Mouse (Mus musculus): ENCODE measurements around the gene Nxpe5.
A peak's percentile ranks its signal among the peaks of the same experiment; 100 is the strongest.

Gene Nxpe5

GRCm38 (mm10) chr5:138251144-138251543 is 25.4 kb downstream of the Nxpe5 start:
- DNase-seq (ENCODE audit: low read depth in 2 of 2, low spot score in 2 of 2) = no peak

- no peak for DNase-seq (ENCODE audit: low read depth in 2 of 2, low spot score in 2 of 2)
Measured at GRCm38 (mm10) chr5:138253061-138253460, 27.4 kb downstream of the Nxpe5 start.

- DNase-seq (ENCODE audit: low read depth in 2 of 2, low spot score in 2 of 2) = peak; percentile 87 to 89
Measured at GRCm38 (mm10) chr5:138255353-138256093, 29.8 kb downstream of the Nxpe5 start, which contains the start of gene Lamtor4. Gene Lamtor4, plus strand, starts transcription at chr5:138255482.

GRCm38 (mm10) chr5:138256094-138256467 is 30.4 kb downstream of the Nxpe5 start:
- no peak for DNase-seq (ENCODE audit: low read depth in 2 of 2, low spot score in 2 of 2)

- peak in 1 of 2 experiments; percentile 39 for DNase-seq (ENCODE audit: low read depth in 2 of 2, low spot score in 2 of 2)
Measured at GRCm38 (mm10) chr5:138256966-138257584, 31.4 kb downstream of the Nxpe5 start.

GRCm38 (mm10) chr5:138257585-138257978 is 31.9 kb downstream of the Nxpe5 start:
- DNase-seq (ENCODE audit: low read depth in 2 of 2, low spot score in 2 of 2) = no peak

GRCm38 (mm10) chr5:138258078-138258477 is 32.4 kb downstream of the Nxpe5 start:
- no peak for DNase-seq (ENCODE audit: low read depth in 2 of 2, low spot score in 2 of 2)

- no peak for DNase-seq (ENCODE audit: low read depth in 2 of 2, low spot score in 2 of 2)
Measured at GRCm38 (mm10) chr5:138258542-138258941, 32.8 kb downstream of the Nxpe5 start.

- DNase-seq (ENCODE audit: low read depth in 2 of 2, low spot score in 2 of 2) = no peak
Measured at GRCm38 (mm10) chr5:138258993-138259392, 33.3 kb downstream of the Nxpe5 start.

- no peak for DNase-seq (ENCODE audit: low read depth in 2 of 2, low spot score in 2 of 2)
Measured at GRCm38 (mm10) chr5:138260051-138260450, 34.4 kb downstream of the Nxpe5 start.

GRCm38 (mm10) chr5:138260834-138261233 is 35.1 kb downstream of the Nxpe5 start:
- DNase-seq (ENCODE audit: low read depth in 2 of 2, low spot score in 2 of 2) = no peak

- no peak for DNase-seq (ENCODE audit: low read depth in 2 of 2, low spot score in 2 of 2)
Measured at GRCm38 (mm10) chr5:138262001-138262400, 36.3 kb downstream of the Nxpe5 start.

GRCm38 (mm10) chr5:138262582-138263240 is 37.0 kb downstream of the Nxpe5 start:
- DNase-seq (ENCODE audit: low read depth in 2 of 2, low spot score in 2 of 2) = no peak

GRCm38 (mm10) chr5:138263260-138264206 is 37.8 kb downstream of the Nxpe5 start, which contains the start of gene BC037034:
Gene BC037034, minus strand, starts transcription at chr5:138264033.
- DNase-seq (ENCODE audit: low read depth in 2 of 2, low spot score in 2 of 2) = peak; percentile 81 to 88

GRCm38 (mm10) chr5:138264207-138264578 is 38.5 kb downstream of the Nxpe5 start:
- no peak for DNase-seq (ENCODE audit: low read depth in 2 of 2, low spot score in 2 of 2)

GRCm38 (mm10) chr5:138265712-138266111 is 40.0 kb downstream of the Nxpe5 start:
- DNase-seq (ENCODE audit: low read depth in 2 of 2, low spot score in 2 of 2) = no peak

GRCm38 (mm10) chr5:138267114-138267513 is 41.4 kb downstream of the Nxpe5 start:
- DNase-seq (ENCODE audit: low read depth in 2 of 2, low spot score in 2 of 2) = no peak

GRCm38 (mm10) chr5:138268980-138269379 is 43.3 kb downstream of the Nxpe5 start:
- no peak for DNase-seq (ENCODE audit: low read depth in 2 of 2, low spot score in 2 of 2)

- DNase-seq (ENCODE audit: low read depth in 2 of 2, low spot score in 2 of 2) = no peak
Measured at GRCm38 (mm10) chr5:138271232-138271631, 45.5 kb downstream of the Nxpe5 start.

- DNase-seq (ENCODE audit: low read depth in 2 of 2, low spot score in 2 of 2) = no peak
Measured at GRCm38 (mm10) chr5:138272409-138272923, 46.8 kb downstream of the Nxpe5 start, which contains the start of gene Gal3st4. Gene Gal3st4, minus strand, starts transcription at chr5:138272840.

- no peak for DNase-seq (ENCODE audit: low read depth in 2 of 2, low spot score in 2 of 2)
Measured at GRCm38 (mm10) chr5:138274186-138274585, 48.5 kb downstream of the Nxpe5 start.
